Mouse (Mus musculus) kidney, adult 10 weeks (tissue): ENCODE results near the gene Usp22. TPM values are rescaled to one million over a fixed set of nuclear protein-coding genes. Genes with fewer than 3 reads are reported as not detected.

ENCODE experiments used
- polyA plus RNA-seq: library from polyadenylated mRNA; stranded (reverse); fragments of 350-450 nt; fragmentation: Illumina TruSeq; extraction: RNeasy Lipid Tissue Mini Kit (QIAGEN cat#74804); gene quantifications from one replicate; pipeline ENCODE4 v1.2.3, GENCODE M21; 2014; ENCODE audit warnings: low read depth, low replicate concordance

The Usp22 gene
- polyA plus RNA-seq, result 12.8 TPM

DNA sequence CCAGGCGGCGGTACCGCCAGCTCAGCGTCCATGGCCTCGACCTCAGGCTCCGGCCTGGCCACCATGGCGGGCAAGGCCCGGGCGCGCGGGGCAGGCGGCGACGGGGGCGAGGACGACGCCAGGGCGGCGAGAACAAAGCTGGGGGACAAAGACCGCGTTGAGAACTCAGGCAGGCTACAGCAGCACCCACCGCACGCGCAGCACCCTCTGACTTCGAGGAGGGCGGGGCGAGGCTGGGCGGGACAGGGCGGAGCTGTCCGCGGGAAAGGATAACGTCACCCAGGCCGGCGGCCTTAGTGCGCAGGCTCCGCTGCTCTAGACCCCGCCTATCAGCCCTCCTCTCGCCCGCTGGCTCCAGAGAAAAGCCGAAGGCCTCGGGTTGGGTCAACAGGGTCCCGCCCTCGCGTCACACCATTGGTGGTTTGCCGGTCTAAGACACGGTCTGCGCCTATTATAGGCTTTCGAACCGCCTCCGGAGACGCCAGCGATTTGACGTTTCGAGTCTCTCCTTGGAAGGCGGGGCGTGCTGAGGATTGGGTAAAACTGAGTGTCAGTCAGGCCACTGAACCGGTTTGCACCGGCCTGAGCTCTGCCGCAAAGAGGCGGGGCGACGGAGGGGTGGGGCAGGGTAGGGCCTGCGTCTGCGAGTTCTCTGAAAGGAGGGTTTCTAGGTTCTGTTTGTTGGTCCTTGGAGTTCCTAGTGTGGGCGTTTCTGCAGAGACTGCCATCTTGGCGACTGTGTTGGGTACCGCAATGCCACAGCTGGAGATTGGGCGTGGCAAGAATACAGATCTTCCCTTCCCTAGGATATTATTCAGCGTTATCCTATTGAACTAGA is at the start of gene Usp22:
Usp22 (minus strand) TSS at position 235 of the 838 bp plus-strand sequence.

DNA sequence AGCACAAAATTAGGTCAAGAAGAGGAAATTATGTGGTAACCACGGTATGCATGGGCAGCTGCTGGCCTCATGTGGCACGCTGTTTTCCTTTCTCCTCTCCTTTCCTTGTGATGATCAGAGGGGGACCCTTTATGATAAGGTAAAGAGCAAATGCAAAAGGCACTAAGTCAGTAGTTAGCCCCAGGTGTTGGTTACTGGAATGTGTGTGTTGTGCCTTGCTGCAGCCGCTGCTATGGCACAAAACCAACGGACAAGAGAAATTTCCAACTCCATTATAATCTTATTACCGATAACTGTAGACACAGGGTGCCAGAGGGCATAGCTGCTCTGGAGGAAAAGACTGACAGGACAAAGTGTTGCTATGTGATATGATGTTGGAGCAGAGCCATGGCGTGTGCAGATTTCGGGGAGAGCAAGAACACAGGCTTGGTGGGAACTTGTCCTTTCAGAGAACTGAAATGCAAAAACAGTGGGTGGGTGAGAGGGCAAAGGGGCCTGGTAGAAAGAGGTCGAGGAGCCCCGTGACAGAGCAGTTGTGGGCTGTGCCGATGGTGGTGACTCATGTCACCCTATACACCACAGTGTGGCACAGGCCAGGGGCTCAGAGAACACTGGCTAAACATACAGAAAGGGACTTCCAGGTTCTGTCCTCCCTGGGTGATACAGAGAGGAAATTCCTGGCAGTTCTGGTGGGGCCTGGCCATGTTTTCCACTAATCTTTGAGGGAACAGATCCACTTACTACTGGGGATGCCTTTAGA is 32.8 kb upstream of the Usp22 start, which contains the start of gene Aldh3a1:
Aldh3a1 (plus strand) TSS at position 51 of the 760 bp plus-strand sequence.

DNA sequence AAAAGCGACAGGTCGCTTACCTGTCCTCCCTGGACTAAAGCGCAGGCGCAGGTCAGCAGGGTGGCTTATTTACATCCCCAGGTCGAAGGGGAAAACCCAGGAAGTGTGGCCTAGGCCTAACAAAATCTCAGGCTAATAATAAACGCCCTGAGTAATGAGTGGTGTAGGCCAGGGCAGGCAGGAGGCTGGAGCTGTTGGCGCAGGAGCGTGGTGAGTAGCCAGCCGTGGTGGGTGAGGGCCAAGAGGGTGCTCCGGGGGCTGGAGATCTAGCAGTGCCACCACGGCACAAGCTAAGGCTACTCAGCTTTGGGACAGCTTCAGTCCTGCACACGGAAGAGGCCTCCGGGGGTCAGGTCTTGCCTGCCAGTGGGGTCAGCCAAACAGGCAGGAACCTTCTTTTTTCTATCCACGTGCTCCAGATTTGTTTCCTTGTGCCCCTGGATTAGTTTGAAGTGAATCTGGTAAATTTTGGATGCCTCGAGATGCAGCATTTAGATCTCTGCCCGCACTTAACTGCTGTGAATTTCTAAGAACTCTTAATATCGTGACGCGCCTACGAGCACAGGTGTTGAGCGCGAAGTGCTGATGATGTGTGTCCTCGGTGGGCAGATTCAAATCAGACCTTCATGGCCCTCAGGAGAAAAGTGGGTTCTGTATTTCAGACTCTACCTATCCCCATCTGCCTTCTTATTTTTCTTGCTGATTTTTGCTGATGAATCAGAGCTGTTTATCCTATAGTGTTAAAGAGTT is 48.1 kb downstream of the Usp22 start, which contains the start of gene Tnfrsf13b:
Tnfrsf13b (plus strand) TSS at position 150 of the 750 bp plus-strand sequence.

Other genes starting within 250 kb of the Usp22 start
- 7.4 TPM for gene Map2k3, start 243.0 kb downstream of the Usp22 start, polyA plus RNA-seq
- gene Kcnj12, start 152.5 kb downstream of the Usp22 start, polyA plus RNA-seq, result 0.32 TPM
- gene Tnfrsf13b, start 48.3 kb downstream of the Usp22 start, polyA plus RNA-seq, result 0.28 TPM
- not detected for gene Aldh3a1, start 32.5 kb upstream of the Usp22 start, polyA plus RNA-seq
- gene Aldh3a2, start 92.4 kb upstream of the Usp22 start, polyA plus RNA-seq, result 108 TPM
- gene Slc47a2, start 167.8 kb upstream of the Usp22 start, polyA plus RNA-seq, result not detected
- gene Slc47a1, start 203.3 kb upstream of the Usp22 start, polyA plus RNA-seq, result 445 TPM